Mouse (Mus musculus) right cerebral cortex, postnatal 4 days (tissue): ENCODE measurements around the gene Klk15.

Experiments
- DNase-seq: peaks from one replicate; pipeline ENCODE4 v3.0.0-alpha.2; 2022

The Klk15 gene

DNA sequence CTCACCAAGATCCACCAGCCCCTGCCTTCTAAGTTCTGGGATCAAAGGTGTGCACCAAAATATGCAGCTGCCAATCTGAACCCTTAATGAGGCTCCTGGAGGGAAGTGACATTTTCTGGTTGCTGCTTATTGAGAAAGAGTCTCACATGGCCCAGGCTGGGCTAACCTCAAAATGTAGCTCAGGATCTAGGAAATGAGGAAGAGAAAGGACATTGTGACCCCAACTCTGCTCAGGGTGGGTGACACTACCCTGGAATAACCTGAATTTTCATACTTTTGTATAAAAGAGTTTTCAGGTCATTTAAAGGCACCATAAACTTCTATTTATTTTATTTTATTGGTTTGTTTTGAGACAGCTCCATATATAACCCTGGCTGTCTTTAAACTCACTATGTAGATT, 52.1 kb downstream of the Klk15 start:
- no peak for DNase-seq
